Mouse (Mus musculus) heart, embryonic 13.5 days (tissue): ENCODE measurements around the gene Arhgap45. TPM values are rescaled to one million over a fixed set of nuclear protein-coding genes. Genes with fewer than 3 reads are reported as not detected.

ENCODE experiments used
- ATAC-seq: fragments of 200-750 bp; cut with Nextera tagmentation; 2 replicates; pipeline ENCODE4 v1.8.0; 2017; ENCODE audit warnings: moderate TSS enrichment; ENCODE audit not compliant: insufficient number of reproducible peaks, low FRiP score, low TSS enrichment; ENCODE audit errors: extremely low read depth
- H3K27ac ChIP-seq: fragments of 300-500 bp; sonication (generic); replicated peaks from 2 replicates; pipeline ENCODE4 v1.5.1; 2015; ENCODE audit warnings: moderate library complexity, mild to moderate bottlenecking, inconsistent platforms
- H3K27me3 ChIP-seq: fragments of 300-500 bp; sonication (generic); replicated peaks from 2 replicates; pipeline ENCODE4 v1.6.1; 2015; ENCODE audit warnings: mild to moderate bottlenecking, inconsistent platforms
- H3K36me3 ChIP-seq: fragments of 300-500 bp; sonication (generic); 2 replicates; pipeline ENCODE4 v1.6.1; 2015; ENCODE audit warnings: mild to moderate bottlenecking, inconsistent platforms
- H3K4me1 ChIP-seq: fragments of 300-500 bp; sonication (generic); 2 replicates; pipeline ENCODE4 v1.6.1; 2015; ENCODE audit warnings: inconsistent platforms
- H3K4me2 ChIP-seq: fragments of 300-500 bp; sonication (generic); 2 replicates; pipeline ENCODE4 v1.6.1; 2015; ENCODE audit warnings: inconsistent platforms, mild to moderate bottlenecking, moderate library complexity
- H3K4me3 ChIP-seq: fragments of 300-500 bp; sonication (generic); 2 replicates; pipeline ENCODE4 v1.5.1; 2015; ENCODE audit warnings: moderate library complexity, mild to moderate bottlenecking, inconsistent platforms
- H3K9ac ChIP-seq: fragments of 300-500 bp; sonication (generic); 2 replicates; pipeline ENCODE4 v1.6.1; 2015; ENCODE audit warnings: inconsistent platforms, mild to moderate bottlenecking, moderate library complexity
- H3K9me3 ChIP-seq: fragments of 300-500 bp; sonication (generic); 2 replicates; pipeline ENCODE4 v1.6.1; 2016; ENCODE audit warnings: inconsistent platforms
- WGBS: fragments of 180-500 bp; shearing (Covaris S2); methylation state at CpG from one replicate; pipeline ENCODE4 v1.1.7; 2015; ENCODE audit warnings: mixed read lengths; 5-methylcytosine and 5-hydroxymethylcytosine counted together
- polyA plus RNA-seq: library from polyadenylated mRNA; unstranded; fragments of >200 nt; fragmentation: Nextera tagmentation; extraction: Ambion mirVana; gene quantifications from 2 replicates; pipeline ENCODE4 v1.2.1, GENCODE M21; 2015

The Arhgap45 gene
- polyA plus RNA-seq, 1 experiment from 2014 or later, result 6.5 TPM

GRCm38 (mm10) chr10:80076386-80076785 lies 59.9 kb downstream of the Arhgap45 start:
- H3K27ac ChIP-seq, result no peak overlapping the region
- H3K36me3 ChIP-seq, result peaks cover 38% of the 10 kb centered on the region
- 95% methylated on average over 4 of the region's 4 CpGs for whole genome bisulfite sequencing
- no peaks in the 10 kb centered on the region for H3K27me3 ChIP-seq
- peaks cover 44% of the 10 kb centered on the region for H3K4me1 ChIP-seq
- H3K4me3 ChIP-seq, result no peak overlapping the region
- H3K4me2 ChIP-seq, result no peak overlapping the region
- no peaks in the 10 kb centered on the region for H3K9me3 ChIP-seq
- 0 out of 2 replicates have a peak overlapping the region, but pooled peaks have one; percentile 77 for H3K9ac ChIP-seq
- no peak for ATAC-seq

GRCm38 (mm10) chr10:80077312-80077711 lies 60.9 kb downstream of the Arhgap45 start:
- Histone ChIP-seq H3K4me3 (no peak overlapping the region), H3K36me3 (peaks cover 47% of the 10 kb centered on the region), H3K27ac (no peak overlapping the region), H3K27me3 (no peaks in the 10 kb centered on the region), H3K4me2 (no peak overlapping the region), H3K9ac (no peak overlapping the region), H3K9me3 (no peaks in the 10 kb centered on the region), H3K4me1 (peaks cover 35% of the 10 kb centered on the region)
- no peak for ATAC-seq
- 89% methylated on average over 5 of the region's 5 CpGs for WGBS

GRCm38 (mm10) chr10:80078366-80078765 lies 61.9 kb downstream of the Arhgap45 start:
- Histone ChIP-seq H3K27ac (no peak overlapping the region), H3K27me3 (no peaks in the 10 kb centered on the region), H3K9ac (no peak overlapping the region), H3K4me1 (peaks cover 24% of the 10 kb centered on the region), H3K9me3 (no peaks in the 10 kb centered on the region), H3K4me2 (no peak overlapping the region), H3K36me3 (peaks cover 58% of the 10 kb centered on the region), H3K4me3 (no peak overlapping the region)
- ATAC-seq, result no peak
- 100% methylated on average over 1 of the region's 1 CpGs for WGBS

DNA sequence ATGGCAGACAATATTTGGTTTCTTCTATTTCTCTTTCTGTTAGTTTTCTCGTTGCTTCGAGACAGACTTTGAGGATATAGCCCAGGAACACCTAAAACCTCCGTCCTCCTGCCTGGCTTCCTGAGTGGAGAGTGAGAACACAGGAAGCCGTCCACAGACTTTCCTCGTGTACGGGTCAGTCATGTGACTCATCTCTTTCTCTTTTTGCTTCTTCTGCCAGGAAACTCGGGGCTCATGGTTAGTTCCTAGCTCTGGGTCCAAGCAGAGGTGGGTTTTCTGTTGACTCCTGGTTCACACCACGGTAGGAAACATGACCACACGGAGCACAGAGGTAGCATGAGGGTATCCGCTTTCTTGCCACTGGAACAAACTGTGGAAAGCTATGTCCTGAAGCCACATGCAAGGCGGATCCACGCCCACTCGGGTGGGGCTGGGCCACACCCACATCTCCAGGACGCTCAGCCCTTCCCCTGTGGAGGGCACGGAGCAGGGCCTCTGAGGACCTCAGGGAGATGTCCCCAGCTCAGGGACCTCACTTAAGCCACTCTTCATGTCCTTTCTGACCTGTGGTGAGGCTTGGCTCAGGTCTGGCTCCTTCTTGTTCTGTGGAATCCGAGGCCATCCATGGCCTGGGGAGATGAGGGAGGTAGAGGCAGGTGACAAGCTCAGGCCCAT lies 64.1 kb downstream of the Arhgap45 start:
- 72% methylated on average over 16 of the region's 16 CpGs for WGBS
- peak overlapping the region; percentile 42; the same call in 1 of the 2 replicates for H3K9ac ChIP-seq
- H3K4me2 ChIP-seq, result peak overlapping the region; percentile 33; the same call in 1 of the 2 replicates
- H3K4me3 ChIP-seq, result no peak overlapping the region
- H3K27me3 ChIP-seq, result no peaks in the 10 kb centered on the region
- peaks cover 20% of the 10 kb centered on the region for H3K4me1 ChIP-seq
- H3K27ac ChIP-seq, result peak overlapping the region; percentile 63
- no peaks in the 10 kb centered on the region for H3K9me3 ChIP-seq
- H3K36me3 ChIP-seq, result peaks cover 75% of the 10 kb centered on the region
- 0 out of 2 replicates have a peak, but pooled peaks have one; percentile 45 for ATAC-seq

Other genes starting within 250 kb of the Arhgap45 start
- gene Rnf126, start 249.7 kb upstream of the Arhgap45 start, polyA plus RNA-seq, result 61.4 and 66.3 TPM in 2 replicates
- 23.8 and 27.3 TPM in 2 replicates for gene Fstl3, start 239.4 kb upstream of the Arhgap45 start, polyA plus RNA-seq
- gene Prss57, start 225.7 kb upstream of the Arhgap45 start, polyA plus RNA-seq, result 0.51 TPM in 1 of 2 replicates, not detected in the other
- 67.1 and 69.3 TPM in 2 replicates for gene Palm, start 223.1 kb upstream of the Arhgap45 start, polyA plus RNA-seq
- 1.2 and 1.4 TPM in 2 replicates for gene Misp, start 195.7 kb upstream of the Arhgap45 start, polyA plus RNA-seq
- 122 and 141 TPM in 2 replicates for gene Ptbp1, start 162.2 kb upstream of the Arhgap45 start, polyA plus RNA-seq
- 2.5 and 2.6 TPM in 2 replicates for gene Prtn3, start 142.2 kb upstream of the Arhgap45 start, polyA plus RNA-seq
- 15.8 and 16.4 TPM in 2 replicates for gene Plppr3, start 142.0 kb upstream of the Arhgap45 start, polyA plus RNA-seq
- 0.25 and 0.96 TPM in 2 replicates for gene Elane, start 130.4 kb upstream of the Arhgap45 start, polyA plus RNA-seq
- gene Cfd, start 125.8 kb upstream of the Arhgap45 start, polyA plus RNA-seq, result not detected in 2 replicates
- gene Med16, start 107.7 kb upstream of the Arhgap45 start, polyA plus RNA-seq, result 41.8 and 42.1 TPM in 2 replicates
- gene Gm26602, start 105.8 kb upstream of the Arhgap45 start, polyA plus RNA-seq, result 1.7 TPM in 1 of 2 replicates, not detected in the other
- 0.60 and 0.67 TPM in 2 replicates for gene Kiss1r, start 99.7 kb upstream of the Arhgap45 start, polyA plus RNA-seq
- gene R3hdm4, start 95.4 kb upstream of the Arhgap45 start, polyA plus RNA-seq, result 95.6 and 100 TPM in 2 replicates
- gene Arid3a, start 89.6 kb upstream of the Arhgap45 start, polyA plus RNA-seq, result 3.4 and 4.2 TPM in 2 replicates
- 72.4 and 80.9 TPM in 2 replicates for gene Wdr18, start 56.5 kb upstream of the Arhgap45 start, polyA plus RNA-seq
- gene Grin3b, start 45.9 kb upstream of the Arhgap45 start, polyA plus RNA-seq, result 0.09 and 0.11 TPM in 2 replicates
- gene Tmem259, start 32.3 kb upstream of the Arhgap45 start, polyA plus RNA-seq, result 10.6 and 12.8 TPM in 2 replicates
- gene Cnn2, start 28.1 kb upstream of the Arhgap45 start, polyA plus RNA-seq, result 264 and 271 TPM in 2 replicates
- 2.2 and 2.6 TPM in 2 replicates for gene Abca7, start 20.2 kb upstream of the Arhgap45 start, polyA plus RNA-seq
- 149 and 154 TPM in 2 replicates for gene Polr2e, start 23.1 kb downstream of the Arhgap45 start, polyA plus RNA-seq
- 691 and 741 TPM in 2 replicates for gene Gpx4, start 30.5 kb downstream of the Arhgap45 start, polyA plus RNA-seq
- gene Sbno2, start 88.9 kb downstream of the Arhgap45 start, polyA plus RNA-seq, result 9.1 and 10.1 TPM in 2 replicates
- gene Stk11, start 99.2 kb downstream of the Arhgap45 start, polyA plus RNA-seq, result 12.0 and 13.0 TPM in 2 replicates
- gene Atp5d, start 122.0 kb downstream of the Arhgap45 start, polyA plus RNA-seq, result 808 and 893 TPM in 2 replicates
- 1.6 and 2.5 TPM in 2 replicates for gene Cbarp, start 124.2 kb downstream of the Arhgap45 start, polyA plus RNA-seq
- 15.6 and 15.7 TPM in 2 replicates for gene Midn, start 131.6 kb downstream of the Arhgap45 start, polyA plus RNA-seq
- 87.9 and 96.4 TPM in 2 replicates for gene Cirbp, start 149.3 kb downstream of the Arhgap45 start, polyA plus RNA-seq
- gene 1600002K03Rik, start 156.3 kb downstream of the Arhgap45 start, polyA plus RNA-seq, result 10.4 and 13.1 TPM in 2 replicates
- 8.5 and 10.6 TPM in 2 replicates for gene Efna2, start 162.8 kb downstream of the Arhgap45 start, polyA plus RNA-seq
- 41.7 and 43.7 TPM in 2 replicates for gene Mum1, start 209.8 kb downstream of the Arhgap45 start, polyA plus RNA-seq
- 527 and 606 TPM in 2 replicates for gene Ndufs7, start 232.5 kb downstream of the Arhgap45 start, polyA plus RNA-seq
- gene Gamt, start 244.4 kb downstream of the Arhgap45 start, polyA plus RNA-seq, result 53.3 and 62.1 TPM in 2 replicates
- gene Dazap1, start 244.8 kb downstream of the Arhgap45 start, polyA plus RNA-seq, result 36.4 and 37.9 TPM in 2 replicates